Mouse (Mus musculus): ENCODE measurements at regions not wholly inside any gene's neighbourhood (a gene's known extent, or its start where the extent isn't known, plus 50 kb on each side); places are given as distances from the start of the nearest gene placed in this dataset.

GRCm38 (mm10) chr17:13657656-13658292 lies 102.6 kb upstream of the Afdn start:
- TF ChIP-seq CTCF (IDR thresholded peaks at IDR 0.05; ENCODE audit: control insufficient read depth, insufficient read depth, insufficient read length) (no peak), FOSL1 (IDR thresholded peaks at IDR 0.05; ENCODE audit: insufficient read depth, low read length, poor library complexity, severe bottlenecking) (no peak), CEBPB (IDR thresholded peaks at IDR 0.05; ENCODE audit: low read depth) (no peak), MAX (IDR thresholded peaks at IDR 0.05) (no peak), USF1 (IDR thresholded peaks at IDR 0.05; ENCODE audit: low read depth) (no peak)
